Mouse (Mus musculus) urinary bladder, postnatal 4 days (tissue): Measurements from ENCODE around the gene Slc35b2.

Experiments
- DNase-seq, 2 experiments: peaks; one replicate each; pipeline ENCODE4 v3.0.0; 2021 to 2022; ENCODE audit warnings: low spot score in 2 of 2

Gene Slc35b2

DNA sequence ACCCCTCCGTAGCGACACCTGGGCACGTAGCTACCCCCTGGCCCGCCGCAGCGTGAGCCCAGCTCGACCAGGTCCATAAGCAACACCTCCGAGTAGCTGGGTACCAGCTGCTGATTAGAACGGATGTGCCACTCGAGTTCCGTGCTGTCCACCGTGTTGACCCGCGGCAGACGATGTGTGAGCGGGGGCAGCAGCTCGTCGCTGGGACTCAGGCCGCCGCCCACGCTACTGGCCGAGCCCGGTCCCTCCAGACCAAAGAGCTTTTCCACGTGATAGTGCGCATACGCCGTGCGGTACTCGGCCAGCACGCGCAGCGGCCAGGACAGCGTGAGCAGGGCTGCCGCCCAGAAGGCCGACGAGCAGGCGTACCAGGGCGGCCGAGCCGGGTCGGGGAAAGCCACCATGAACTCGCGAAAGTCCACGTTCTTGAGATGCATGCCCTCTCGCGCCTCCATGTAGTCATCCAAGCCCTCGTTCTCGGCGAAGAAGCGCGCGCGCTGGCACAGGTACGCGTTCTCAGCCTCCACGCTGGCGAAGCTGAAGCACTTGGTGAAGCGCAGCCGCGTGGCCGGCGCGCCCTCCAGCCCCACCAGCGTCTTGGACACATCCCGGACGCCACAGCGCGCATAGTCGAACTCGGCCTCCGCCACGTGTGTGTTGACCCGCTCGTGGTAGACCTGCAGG, 18.3 kb upstream of the Slc35b2 start:
- no peak for DNase-seq

DNA sequence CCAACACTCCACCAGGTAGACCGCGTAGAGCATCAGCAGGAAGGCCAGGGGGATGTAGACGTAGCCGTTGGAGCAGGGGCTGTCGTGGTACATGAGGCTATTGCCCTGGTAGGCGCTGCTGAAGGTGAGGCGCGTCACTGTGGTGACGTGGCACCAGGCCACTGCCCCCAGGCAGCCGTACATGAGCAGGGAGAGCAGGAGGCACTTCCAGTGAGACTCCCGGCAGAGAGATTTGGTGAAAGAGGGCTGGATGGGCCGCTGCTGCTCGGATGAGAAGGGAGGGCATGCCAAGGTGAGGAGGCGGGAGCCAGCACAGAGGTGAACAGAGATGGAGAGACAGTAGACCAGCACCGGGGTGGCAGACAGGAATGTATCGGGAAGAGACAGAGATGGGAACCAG, 16.7 kb upstream of the Slc35b2 start:
- DNase-seq = no peak

- no peak for DNase-seq
These were observed 16.0 kb upstream of the Slc35b2 start for GRCm38 (mm10) chr17:45547461-45548190.

DNA sequence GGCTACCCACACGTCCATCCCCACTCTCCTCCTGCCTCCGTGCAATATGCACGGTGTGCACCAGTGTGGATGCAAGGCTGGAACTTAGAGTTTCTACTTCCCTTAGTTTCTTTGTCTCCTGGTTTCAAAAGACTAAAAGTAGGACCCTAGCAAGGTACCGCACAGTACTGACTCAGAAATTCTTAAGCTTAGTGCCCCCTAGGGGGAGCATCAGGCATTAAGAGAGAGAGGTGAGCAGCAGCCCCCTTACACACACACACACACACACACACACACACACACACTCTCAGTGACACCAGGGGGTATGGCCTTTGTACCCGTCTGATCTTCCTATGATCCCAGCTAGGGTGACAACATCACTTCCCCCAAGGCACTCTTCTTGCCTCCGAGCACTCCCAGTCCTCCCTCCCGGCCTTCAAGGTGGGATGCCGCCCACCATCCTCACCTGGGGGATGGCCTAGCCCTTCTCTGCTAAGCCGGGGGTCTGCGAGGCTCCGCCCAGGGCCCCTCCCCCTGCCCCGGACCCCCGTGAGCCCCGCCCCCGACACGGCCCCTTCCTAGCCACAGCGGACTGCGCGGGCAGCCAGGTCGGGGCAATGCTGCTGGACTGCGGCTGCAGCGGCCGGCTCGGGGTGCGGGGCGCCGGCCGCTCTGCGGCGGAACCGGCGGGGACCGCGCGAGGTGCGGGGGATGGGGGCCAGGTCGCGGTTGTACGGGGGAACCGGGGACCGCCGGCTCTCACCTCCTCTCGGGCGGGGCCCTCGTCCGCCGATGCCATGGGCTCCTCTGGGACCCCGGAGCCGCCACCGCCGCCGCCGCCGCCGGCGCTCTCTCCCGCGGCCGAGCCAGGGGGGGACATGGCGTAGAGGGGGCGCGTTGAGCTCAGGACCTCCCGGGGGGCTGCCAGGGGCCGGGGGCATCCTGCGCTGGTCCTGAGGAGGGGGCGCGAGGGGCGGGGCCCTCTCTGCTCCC, 14.8 kb upstream of the Slc35b2 start:
- DNase-seq = no peak

GRCm38 (mm10) chr17:45549617-45550181, 14.0 kb upstream of the Slc35b2 start, which contains the start of gene Tmem151b:
Gene Tmem151b (minus strand): TSS chr17:45549677.
- DNase-seq = no peak

DNA sequence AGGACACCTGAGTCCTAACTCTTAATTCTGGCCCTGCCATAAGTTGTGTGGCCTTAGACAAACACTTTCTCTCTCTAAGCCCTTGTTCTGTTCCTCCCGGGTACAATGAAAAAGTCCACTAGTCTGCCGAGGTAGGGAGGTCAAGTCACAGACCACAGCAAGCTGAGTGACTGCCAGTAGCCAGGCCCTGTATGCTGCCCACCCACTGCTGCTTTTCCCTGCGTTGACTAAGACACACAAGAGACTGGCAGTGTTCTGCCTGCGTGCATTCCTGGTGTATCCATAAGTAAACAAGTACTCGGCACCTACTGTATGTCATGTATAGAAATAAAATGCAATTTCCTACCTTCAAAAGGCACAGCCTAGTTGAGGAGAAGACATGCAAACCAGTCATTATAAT, 13.4 kb upstream of the Slc35b2 start:
- no peak for DNase-seq

GRCm38 (mm10) chr17:45551249-45551796, 12.4 kb upstream of the Slc35b2 start:
- no peak for DNase-seq

GRCm38 (mm10) chr17:45551816-45552451, 11.7 kb upstream of the Slc35b2 start:
- no peak for DNase-seq

- DNase-seq = no peak
These were observed 10.6 kb upstream of the Slc35b2 start for GRCm38 (mm10) chr17:45553065-45553464.

DNA sequence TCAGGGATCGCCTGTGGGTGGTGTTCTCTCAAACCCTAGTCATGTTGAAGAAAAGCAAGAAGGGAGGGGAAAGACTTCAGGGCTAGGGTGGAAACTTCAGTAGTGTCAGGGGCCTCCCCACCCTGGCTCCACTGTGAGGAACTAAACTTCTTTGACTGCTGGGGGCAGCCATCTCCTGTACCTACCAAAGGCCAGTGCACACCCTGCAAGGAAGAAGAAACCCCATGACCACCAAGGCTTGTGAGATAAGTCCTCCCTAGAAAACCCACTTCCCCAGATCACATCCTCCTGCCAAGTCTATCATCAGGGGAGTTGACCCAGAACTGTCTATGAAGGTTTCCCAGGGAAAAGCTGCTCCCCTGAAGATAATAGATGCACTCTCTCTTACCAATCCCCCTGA, 9.3 kb upstream of the Slc35b2 start:
- no peak for DNase-seq

- DNase-seq = peak; percentile 88 to 95
These were observed 8.1 kb upstream of the Slc35b2 start, which contains the start of gene Nfkbie for GRCm38 (mm10) chr17:45555452-45556106. Gene Nfkbie (plus strand): TSS chr17:45555703.

- no peak for DNase-seq
These were observed 7.6 kb upstream of the Slc35b2 start for GRCm38 (mm10) chr17:45556107-45556489.

DNA sequence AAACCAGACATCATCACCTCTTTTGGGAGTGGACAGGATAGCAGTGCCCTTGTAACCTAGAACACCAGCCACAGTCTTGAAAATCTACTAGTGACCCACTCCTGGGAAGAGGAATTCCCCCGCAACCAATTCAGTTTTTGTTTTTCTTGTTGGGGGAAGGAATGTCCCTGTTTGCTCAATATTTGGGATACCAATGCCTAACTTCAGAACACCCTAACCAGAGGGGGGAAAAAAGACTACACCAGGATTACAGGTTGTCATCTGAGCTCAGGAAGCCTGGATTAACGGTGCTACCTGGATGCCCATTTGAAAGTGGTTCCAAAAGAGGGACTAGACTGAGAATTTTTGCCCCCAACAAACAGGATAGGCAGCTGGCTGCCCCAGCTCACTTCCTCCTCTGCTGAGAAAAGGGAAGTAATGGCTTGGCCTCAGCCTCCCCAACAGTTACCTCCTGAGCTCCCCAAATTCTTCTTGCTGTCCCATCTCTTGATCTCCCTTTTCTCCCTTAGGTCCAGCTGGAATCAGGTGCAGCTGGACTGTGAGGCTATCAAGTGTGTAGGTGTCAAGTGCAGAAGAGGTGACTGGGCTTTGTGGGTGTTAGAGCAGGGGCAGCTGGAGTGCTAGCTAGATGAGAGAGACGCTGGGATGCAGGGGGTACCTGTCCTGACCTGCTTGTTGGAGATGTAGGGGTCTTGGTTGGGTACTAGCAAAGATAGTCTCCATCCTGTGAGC, 7.0 kb upstream of the Slc35b2 start:
- DNase-seq = no peak

- DNase-seq = no peak
These were observed 6.3 kb upstream of the Slc35b2 start for GRCm38 (mm10) chr17:45557246-45557824.

DNA sequence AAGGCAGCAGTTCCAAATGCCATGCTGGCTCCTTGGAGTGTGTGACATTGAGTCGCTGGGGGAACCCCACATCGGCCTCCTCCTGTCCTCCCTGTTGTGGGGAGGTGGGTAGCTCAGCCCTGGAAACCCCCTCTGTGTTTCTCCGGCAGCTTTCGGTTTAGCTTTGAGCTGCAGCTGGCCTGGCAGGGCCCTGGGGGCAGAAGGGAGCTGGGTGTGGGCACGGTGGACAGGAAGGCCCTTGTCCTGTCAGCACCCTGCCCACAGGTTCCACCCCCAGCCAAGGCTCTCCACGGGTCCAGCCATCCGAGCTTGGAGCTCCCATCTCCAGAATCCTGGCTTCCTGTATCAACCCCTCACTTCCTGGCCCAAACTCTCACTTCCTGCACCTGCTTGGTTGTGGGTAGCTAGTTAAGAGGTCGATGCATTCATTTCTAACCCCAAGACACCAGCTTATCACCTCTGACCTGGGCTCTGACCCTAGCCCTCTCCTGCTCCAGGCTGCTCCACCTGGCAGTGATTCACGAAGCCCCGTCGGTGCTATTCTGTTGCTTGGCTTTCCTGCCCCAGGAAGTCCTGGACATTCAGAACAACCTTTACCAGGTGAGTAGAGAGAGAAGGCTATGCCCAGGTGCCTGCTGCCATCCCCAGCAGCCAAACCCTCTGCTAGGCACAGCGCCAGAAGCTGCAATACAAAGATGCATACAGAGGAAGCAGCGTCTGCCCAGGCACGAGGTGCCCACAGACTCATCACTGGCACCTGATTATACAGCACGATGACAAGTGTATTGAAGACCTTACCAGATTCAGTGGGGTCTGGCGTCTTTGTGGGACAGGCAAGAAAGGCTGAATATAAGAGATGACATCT, 5.4 kb upstream of the Slc35b2 start:
- DNase-seq = no peak

GRCm38 (mm10) chr17:45559732-45560525, 3.7 kb upstream of the Slc35b2 start:
- no peak for DNase-seq

DNA sequence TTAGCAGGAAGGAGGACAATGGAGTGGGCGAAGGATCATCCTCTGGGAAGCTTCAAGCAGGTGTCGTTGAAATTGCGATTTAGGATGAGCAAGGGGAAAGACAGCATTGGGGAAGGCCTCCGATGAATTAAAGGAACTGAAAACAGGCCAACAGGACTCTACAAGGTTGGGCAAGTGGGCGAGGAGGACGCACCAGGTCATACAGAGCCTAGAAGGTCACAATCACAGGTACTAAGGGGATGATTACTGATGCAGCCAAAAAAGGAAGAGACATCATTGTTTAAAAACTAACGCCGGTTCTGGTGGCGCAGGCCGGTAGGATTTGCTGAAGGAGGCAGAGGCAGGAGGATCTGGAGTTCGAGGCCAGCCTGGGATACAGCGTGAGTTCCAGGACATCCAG, 458 bp upstream of the Slc35b2 start:
- DNase-seq = no peak
